Mouse (Mus musculus): Measurements from ENCODE around the gene Zw10.

DNA sequence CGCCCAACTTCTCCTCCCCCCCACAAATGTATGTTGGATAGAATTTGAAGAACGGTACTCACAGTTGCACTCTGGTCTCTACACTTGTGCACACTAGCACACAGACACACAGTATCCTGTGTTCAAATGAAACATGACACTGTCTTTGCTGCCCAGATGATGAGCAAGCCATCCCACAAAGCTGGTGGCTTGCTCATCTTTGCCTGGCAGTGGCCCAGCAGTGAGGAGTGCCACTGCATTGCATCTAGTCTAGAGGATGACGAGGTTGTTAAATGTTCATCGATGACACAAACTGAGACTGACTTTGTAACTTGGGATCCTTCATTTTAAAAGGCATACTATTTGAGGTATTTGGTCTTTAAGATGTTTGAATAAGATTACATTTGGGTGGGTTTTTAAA, 20.6 kb upstream of the Zw10 start:
- TF ChIP-seq CTCF (IDR thresholded peaks at IDR 0.05; ENCODE audit: borderline replicate concordance, insufficient read depth, low read length) (no peak), POLR2A (IDR thresholded peaks at IDR 0.05; ENCODE audit: low read depth, low read length) (no peak)

All from embryonic fibroblast, embryonic 13.5 days (primary cell).